Mouse (Mus musculus): ENCODE results near the gene Hnrnpf. TPM values are rescaled to one million over a fixed set of nuclear protein-coding genes. Genes with fewer than 3 reads are reported as not detected.

Hnrnpf gene
- polyA plus RNA-seq, 1 experiment from 2014 or later: 211 TPM

- Histone ChIP-seq H3K4me2 (peak overlapping the region; percentile 87), H3K9ac (replicated peaks) (peak overlapping the region; percentile 72), H3K27me3 (replicated peaks) (no peaks in the 10 kb centered on the region), H3K4me1 (peaks cover 15% of the 10 kb centered on the region), H3K36me3 (no peaks in the 10 kb centered on the region), H3K4me3 (replicated peaks) (peak overlapping the region; percentile 68), H3K9me3 (replicated peaks) (no peaks in the 10 kb centered on the region), H3K27ac (replicated peaks) (peak overlapping the region; percentile 100)
- 13% methylated on average over 26 of the region's 26 CpGs for WGBS
- ATAC-seq (ENCODE audit: low FRiP score): peak; percentile 92
Measured at GRCm38 (mm10) chr6:117878700-117879407, 21.3 kb upstream of the Hnrnpf start.

- Histone ChIP-seq H3K4me3 (replicated peaks) (peak overlapping the region; percentile 68), H3K9me3 (replicated peaks) (no peaks in the 10 kb centered on the region), H3K4me1 (peaks cover 15% of the 10 kb centered on the region), H3K4me2 (peak overlapping the region; percentile 87), H3K27ac (replicated peaks) (peak overlapping the region; percentile 100), H3K9ac (replicated peaks) (peak overlapping the region; percentile 72), H3K27me3 (replicated peaks) (no peaks in the 10 kb centered on the region), H3K36me3 (no peaks in the 10 kb centered on the region)
- WGBS: under 1% methylated on average over 67 of the region's 67 CpGs
- peak; percentile 95 for ATAC-seq (ENCODE audit: low FRiP score)
Measured at GRCm38 (mm10) chr6:117879408-117880115, 20.6 kb upstream of the Hnrnpf start.

GRCm38 (mm10) chr6:117880394-117880838 lies 19.7 kb upstream of the Hnrnpf start:
- no peaks in the 10 kb centered on the region for H3K27me3 ChIP-seq (replicated peaks)
- no peaks in the 10 kb centered on the region for H3K36me3 ChIP-seq
- peak overlapping the region; percentile 68 for H3K4me3 ChIP-seq (replicated peaks)
- 17% methylated on average over 3 of the region's 3 CpGs for WGBS
- H3K4me2 ChIP-seq: peak overlapping the region; percentile 87
- H3K9me3 ChIP-seq (replicated peaks): no peaks in the 10 kb centered on the region
- no peak for ATAC-seq (ENCODE audit: low FRiP score)
- H3K27ac ChIP-seq (replicated peaks): peak overlapping the region; percentile 100
- H3K9ac ChIP-seq (replicated peaks): peak overlapping the region; percentile 53; the same call in 1 of the 2 replicates
- H3K4me1 ChIP-seq: peaks cover 15% of the 10 kb centered on the region

- Histone ChIP-seq H3K4me3 (replicated peaks) (no peak overlapping the region), H3K4me2 (no peak overlapping the region), H3K4me1 (peaks cover 15% of the 10 kb centered on the region), H3K36me3 (no peaks in the 10 kb centered on the region), H3K9me3 (replicated peaks) (no peaks in the 10 kb centered on the region), H3K27me3 (replicated peaks) (no peaks in the 10 kb centered on the region), H3K27ac (replicated peaks) (0 out of 2 replicates have a peak overlapping the region, but pooled peaks have one; percentile 100), H3K9ac (replicated peaks) (no peak overlapping the region)
- no peak for ATAC-seq (ENCODE audit: low FRiP score)
- 40% methylated on average over 7 of the region's 7 CpGs for WGBS
Measured at GRCm38 (mm10) chr6:117881229-117881628, 18.9 kb upstream of the Hnrnpf start.

- no peaks in the 10 kb centered on the region for H3K9me3 ChIP-seq (replicated peaks)
- H3K4me3 ChIP-seq (replicated peaks): no peak overlapping the region
- H3K27ac ChIP-seq (replicated peaks): no peak overlapping the region
- WGBS: 82% methylated on average over 7 of the region's 7 CpGs
- H3K36me3 ChIP-seq: no peaks in the 10 kb centered on the region
- H3K27me3 ChIP-seq (replicated peaks): no peaks in the 10 kb centered on the region
- no peak overlapping the region for H3K9ac ChIP-seq (replicated peaks)
- H3K4me1 ChIP-seq: peaks cover 15% of the 10 kb centered on the region
- ATAC-seq (ENCODE audit: low FRiP score): no peak
- H3K4me2 ChIP-seq: no peak overlapping the region
Measured at GRCm38 (mm10) chr6:117881997-117882396, 18.1 kb upstream of the Hnrnpf start.

- Histone ChIP-seq H3K4me3 (replicated peaks) (no peak overlapping the region), H3K27ac (replicated peaks) (no peak overlapping the region), H3K27me3 (replicated peaks) (no peaks in the 10 kb centered on the region), H3K9ac (replicated peaks) (no peak overlapping the region), H3K36me3 (no peaks in the 10 kb centered on the region), H3K4me1 (peaks cover 3% of the 10 kb centered on the region; the same call in 1 of the 2 replicates), H3K9me3 (replicated peaks) (no peaks in the 10 kb centered on the region), H3K4me2 (no peak overlapping the region)
- ATAC-seq (ENCODE audit: low FRiP score): no peak
- WGBS: 85% methylated on average over 2 of the region's 2 CpGs
Measured at GRCm38 (mm10) chr6:117885943-117886342, 14.2 kb upstream of the Hnrnpf start.

- Histone ChIP-seq H3K27ac (replicated peaks) (no peak overlapping the region), H3K4me3 (replicated peaks) (no peak overlapping the region), H3K36me3 (no peaks in the 10 kb centered on the region), H3K4me1 (no peaks in the 10 kb centered on the region), H3K9ac (replicated peaks) (no peak overlapping the region), H3K4me2 (no peak overlapping the region), H3K9me3 (replicated peaks) (no peaks in the 10 kb centered on the region), H3K27me3 (replicated peaks) (no peaks in the 10 kb centered on the region)
- 53% methylated on average over 1 of the region's 1 CpGs for WGBS
- no peak for ATAC-seq (ENCODE audit: low FRiP score)
Measured at GRCm38 (mm10) chr6:117888032-117888431, 12.1 kb upstream of the Hnrnpf start.

GRCm38 (mm10) chr6:117888642-117889096 lies 11.5 kb upstream of the Hnrnpf start:
- WGBS: 74% methylated on average over 2 of the region's 2 CpGs
- Histone ChIP-seq H3K9ac (replicated peaks) (no peak overlapping the region), H3K4me2 (no peak overlapping the region)

GRCm38 (mm10) chr6:117890257-117890656 lies 9.9 kb upstream of the Hnrnpf start:
- 88% methylated on average over 6 of the region's 6 CpGs for WGBS
- Histone ChIP-seq H3K4me3 (replicated peaks) (no peak overlapping the region), H3K9ac (replicated peaks) (no peak overlapping the region), H3K4me1 (no peaks in the 10 kb centered on the region), H3K27me3 (replicated peaks) (no peaks in the 10 kb centered on the region), H3K27ac (replicated peaks) (no peak overlapping the region), H3K9me3 (replicated peaks) (no peaks in the 10 kb centered on the region), H3K4me2 (no peak overlapping the region), H3K36me3 (no peaks in the 10 kb centered on the region)
- ATAC-seq (ENCODE audit: low FRiP score): no peak

More at GRCm38 (mm10) chr6:117888642-117889096, 11.5 kb upstream of the Hnrnpf start:
- Histone ChIP-seq H3K4me1 (no peaks in the 10 kb centered on the region), H3K27ac (replicated peaks) (no peak overlapping the region), H3K27me3 (replicated peaks) (no peaks in the 10 kb centered on the region), H3K4me3 (replicated peaks) (no peak overlapping the region), H3K9me3 (replicated peaks) (no peaks in the 10 kb centered on the region), H3K36me3 (no peaks in the 10 kb centered on the region)
- ATAC-seq (ENCODE audit: low FRiP score): no peak

GRCm38 (mm10) chr6:117891369-117892160 lies 8.6 kb upstream of the Hnrnpf start:
- no peak for ATAC-seq (ENCODE audit: low FRiP score)
- Histone ChIP-seq H3K4me1 (no peaks in the 10 kb centered on the region), H3K36me3 (no peaks in the 10 kb centered on the region)

GRCm38 (mm10) chr6:117892386-117892785 lies 7.7 kb upstream of the Hnrnpf start:
- Histone ChIP-seq H3K9me3 (replicated peaks) (no peaks in the 10 kb centered on the region), H3K9ac (replicated peaks) (no peak overlapping the region), H3K27ac (replicated peaks) (no peak overlapping the region), H3K36me3 (no peaks in the 10 kb centered on the region), H3K4me2 (no peak overlapping the region), H3K4me3 (replicated peaks) (no peak overlapping the region), H3K4me1 (no peaks in the 10 kb centered on the region), H3K27me3 (replicated peaks) (no peaks in the 10 kb centered on the region)
- WGBS: 68% methylated on average over 3 of the region's 3 CpGs
- no peak for ATAC-seq (ENCODE audit: low FRiP score)

More at GRCm38 (mm10) chr6:117891369-117892160, 8.6 kb upstream of the Hnrnpf start:
- H3K27ac ChIP-seq (replicated peaks): no peak overlapping the region
- no peak overlapping the region for H3K4me2 ChIP-seq
- H3K4me3 ChIP-seq (replicated peaks): no peak overlapping the region
- no peak overlapping the region for H3K9ac ChIP-seq (replicated peaks)
- no peaks in the 10 kb centered on the region for H3K27me3 ChIP-seq (replicated peaks)
- no peaks in the 10 kb centered on the region for H3K9me3 ChIP-seq (replicated peaks)
- WGBS: 65% methylated on average over 14 of the region's 14 CpGs

All from neural tube, embryonic 15.5 days (tissue).